Mouse (Mus musculus): ENCODE results near the gene Ywhaq. TPM values are rescaled to one million over a fixed set of nuclear protein-coding genes. Genes with fewer than 3 reads are reported as not detected.

Gene Ywhaq
- polyA plus RNA-seq, 1 experiment from 2014 or later: 141 TPM

Other genes starting within 250 kb of the Ywhaq start
- gene Cpsf3, start 132.2 kb downstream of the Ywhaq start, polyA plus RNA-seq (2018): 39.6 to 58.9 TPM (median 52.0 TPM) in 3 replicates
- gene Itgb1bp1, start 131.4 kb downstream of the Ywhaq start, polyA plus RNA-seq (2018): 36.8 to 42.4 TPM (median 38.6 TPM) in 3 replicates
- gene Iah1, start 101.2 kb downstream of the Ywhaq start, polyA plus RNA-seq (2018): 30.1 to 45.1 TPM (median 38.8 TPM) in 3 replicates
- gene Adam17, start 44.0 kb downstream of the Ywhaq start, polyA plus RNA-seq (2018): 84.3 to 118 TPM (median 89.4 TPM) in 3 replicates

Data from macrophage (primary cell).